Mouse (Mus musculus): ENCODE measurements around the gene Itga2.

Itga2 gene

DNA sequence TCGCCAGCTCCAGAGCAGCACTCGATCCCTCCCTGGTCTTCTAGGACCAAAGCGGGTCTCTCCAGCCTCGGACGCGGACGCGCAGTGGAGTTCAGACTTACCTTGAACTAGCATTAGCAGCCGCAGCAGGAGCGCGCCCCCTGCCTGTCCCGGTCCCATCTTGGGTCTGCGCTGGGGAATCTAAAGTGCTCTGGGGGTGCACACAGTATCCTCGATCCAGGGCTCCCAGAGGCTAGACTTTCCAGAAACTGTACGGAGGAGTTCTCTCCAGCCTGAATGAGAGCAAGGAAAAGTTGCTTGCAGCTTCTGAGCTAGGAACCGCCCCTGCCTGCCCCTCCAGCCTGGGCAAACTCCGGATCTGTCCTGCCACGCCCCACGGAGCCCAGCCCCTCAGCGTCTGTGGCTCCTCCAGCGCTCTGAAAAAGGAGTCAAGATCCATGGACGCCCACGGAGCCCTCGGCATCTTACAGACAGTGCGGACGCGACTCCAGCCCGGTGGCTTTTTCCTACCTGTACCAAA lies at the start of gene Itga2:
Gene Itga2, minus strand, starts transcription at position 326 of the 520 bp plus-strand sequence.
- DNase-seq = peak; percentile 8 to 13

DNA sequence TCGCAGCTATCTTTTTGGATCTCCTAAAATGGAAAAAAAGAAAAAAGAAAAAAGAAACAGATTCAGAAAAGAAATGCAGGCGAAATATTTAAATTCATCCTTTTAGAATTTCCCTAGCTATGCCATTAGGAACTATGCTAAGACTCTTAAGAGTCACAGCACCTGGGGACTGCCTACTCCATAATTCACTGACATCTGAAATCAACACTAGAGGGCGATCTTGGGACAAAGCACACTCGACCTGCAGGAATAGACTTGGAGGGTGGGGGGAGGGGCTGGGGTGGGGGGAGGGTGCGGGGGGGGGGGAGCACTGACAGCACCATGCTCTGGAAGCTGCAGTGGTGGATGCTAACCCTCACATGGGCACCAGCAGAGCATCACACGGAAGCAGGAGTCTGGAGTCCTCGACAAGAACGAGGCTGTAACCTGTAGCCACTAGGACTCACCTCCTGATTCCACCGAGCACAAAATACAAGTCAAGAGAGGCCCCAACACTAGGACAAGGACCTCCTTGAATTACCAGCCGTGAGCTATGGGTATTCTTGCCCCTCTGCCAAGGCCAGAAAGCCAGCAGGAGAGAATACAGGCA lies 49.0 kb upstream of the Itga2 start:
- no peak for DNase-seq

DNA sequence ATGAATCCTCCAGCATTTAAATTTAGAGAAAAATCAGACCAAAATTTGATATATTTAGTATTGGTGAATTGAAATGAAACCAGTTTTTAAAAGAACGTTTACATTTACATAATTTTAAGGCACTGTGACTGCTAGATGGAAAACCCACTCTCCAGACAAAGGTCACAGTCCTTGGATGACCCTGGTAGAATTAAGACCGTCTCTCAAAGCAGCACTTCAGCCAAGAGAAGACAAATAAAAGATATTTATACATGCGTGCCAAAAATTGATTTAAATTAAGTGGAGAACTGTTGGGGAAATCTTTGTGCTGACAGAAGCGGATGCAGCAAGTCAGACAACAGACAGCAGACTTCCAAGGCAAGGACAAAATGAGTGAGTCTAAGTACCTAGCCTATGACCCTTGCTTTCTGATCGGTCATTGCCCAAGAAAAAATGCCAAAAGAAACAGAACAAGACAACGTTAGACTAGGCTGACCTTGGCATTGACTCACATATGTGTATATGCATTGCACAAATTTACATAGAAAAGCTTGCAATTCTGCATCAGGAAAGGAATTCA lies 42.7 kb upstream of the Itga2 start:
- no peak for DNase-seq

DNA sequence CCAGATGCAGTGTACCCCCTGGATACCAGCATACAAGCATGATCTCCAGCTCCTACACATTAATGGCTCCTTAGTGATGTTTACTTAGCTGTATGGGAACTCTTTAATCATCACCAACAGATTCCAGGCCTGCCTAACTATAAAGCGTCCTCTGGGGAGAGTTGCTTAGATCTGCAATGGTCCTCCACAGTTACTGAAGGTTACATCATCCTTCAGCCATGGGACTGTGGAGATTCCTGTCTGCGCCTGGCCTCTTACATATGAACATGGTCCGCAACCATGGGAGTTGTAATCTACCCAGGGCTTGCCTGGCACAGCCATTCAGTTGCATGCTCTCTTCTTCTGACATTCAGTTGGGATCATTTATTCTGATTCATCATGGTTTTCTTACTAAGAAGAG lies 40.0 kb upstream of the Itga2 start:
- DNase-seq = no peak

DNA sequence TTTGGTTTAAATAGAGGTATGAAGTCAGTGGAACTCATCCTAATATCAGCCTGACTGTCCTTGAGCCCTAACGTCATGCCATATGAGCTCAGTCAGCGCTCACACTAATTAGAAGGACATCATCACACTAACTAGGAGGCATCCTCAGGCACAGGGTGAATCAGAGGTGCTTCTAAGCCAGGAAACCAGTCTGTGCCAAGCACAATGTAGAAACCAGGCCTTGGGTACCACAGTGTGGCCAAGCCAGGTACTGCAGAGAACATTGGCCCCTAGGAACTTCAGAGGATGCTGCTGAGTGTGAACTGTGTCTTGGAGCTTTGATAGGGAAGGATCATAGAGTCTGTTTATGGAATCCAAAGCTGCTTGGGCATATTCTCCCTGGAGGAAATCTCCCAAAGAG lies 32.3 kb upstream of the Itga2 start:
- peak; percentile 80 to 84 for DNase-seq

DNA sequence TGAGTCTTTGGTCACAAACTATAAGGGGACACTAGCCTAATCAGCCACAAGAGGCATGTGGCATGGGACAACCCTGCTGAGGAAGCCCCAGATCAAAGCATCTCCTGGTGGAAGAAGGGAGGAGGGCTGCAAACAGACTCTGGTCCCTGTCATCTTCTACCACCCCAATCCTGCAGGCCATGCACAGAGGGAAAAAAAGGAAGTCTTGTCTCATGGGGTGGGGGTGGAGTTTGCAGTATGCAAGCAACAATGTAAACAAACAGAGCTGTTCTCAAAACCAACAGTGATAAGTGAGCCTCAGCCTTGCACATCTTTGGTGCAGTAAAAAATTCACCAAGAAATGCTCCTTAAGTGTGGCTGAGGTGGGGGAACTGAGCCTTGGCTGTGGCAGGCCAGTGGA lies 22.6 kb upstream of the Itga2 start:
- DNase-seq = no peak

GRCm38 (mm10) chr13:114933541-114933940 lies 1.6 kb upstream of the Itga2 start:
- DNase-seq = no peak

DNA sequence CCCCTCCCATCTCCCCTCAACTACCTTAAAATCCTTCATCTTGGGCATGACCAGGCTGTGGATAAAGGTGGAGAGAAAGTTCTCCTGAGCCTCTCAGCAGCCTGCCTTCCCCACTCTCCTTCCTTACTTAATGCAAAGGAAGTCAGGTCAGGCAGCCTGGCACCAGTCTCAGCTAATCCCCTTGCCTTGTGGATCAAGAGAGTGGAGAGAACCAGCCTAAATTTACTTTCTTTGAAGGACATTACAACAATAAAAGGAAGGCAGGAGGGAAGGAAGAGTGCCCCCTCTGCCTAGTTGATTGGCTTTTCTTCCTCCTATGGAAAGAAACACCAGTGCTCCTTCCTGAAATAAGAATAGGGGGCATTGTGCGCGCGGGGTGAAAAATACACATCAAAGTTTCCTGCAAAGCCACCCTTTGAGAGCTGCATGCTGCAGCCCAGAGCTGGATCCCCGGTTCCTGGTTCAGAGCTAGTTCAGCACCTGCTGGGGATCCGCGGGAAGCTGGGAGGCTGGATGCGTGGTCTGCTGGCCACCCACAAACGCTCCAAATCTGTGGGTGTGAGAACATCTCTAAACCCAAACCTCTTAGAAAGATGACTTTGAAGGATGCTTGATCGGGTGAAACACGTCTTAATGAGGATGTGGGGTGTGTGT lies 777 bp downstream of the Itga2 start:
- no peak for DNase-seq

DNA sequence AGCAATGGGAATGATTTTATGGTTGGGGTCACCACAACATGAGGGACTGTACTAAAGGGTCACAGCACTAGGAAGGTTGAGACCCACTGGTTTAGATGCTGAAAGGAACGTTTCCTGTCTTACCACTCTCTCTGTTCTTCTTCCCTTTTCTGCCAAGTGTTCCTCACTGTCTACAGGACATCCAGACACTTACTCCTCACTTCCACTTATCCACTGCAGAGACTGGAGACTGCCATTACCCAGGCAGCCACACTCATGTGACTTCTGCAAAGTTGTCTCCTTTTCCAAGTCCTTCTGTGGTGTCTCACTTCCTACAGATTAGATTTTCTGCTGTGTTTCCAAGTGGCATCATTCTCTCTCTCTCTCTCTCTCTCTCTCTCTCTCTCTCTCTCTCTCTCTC lies 7.1 kb downstream of the Itga2 start:
- no peak for DNase-seq

DNA sequence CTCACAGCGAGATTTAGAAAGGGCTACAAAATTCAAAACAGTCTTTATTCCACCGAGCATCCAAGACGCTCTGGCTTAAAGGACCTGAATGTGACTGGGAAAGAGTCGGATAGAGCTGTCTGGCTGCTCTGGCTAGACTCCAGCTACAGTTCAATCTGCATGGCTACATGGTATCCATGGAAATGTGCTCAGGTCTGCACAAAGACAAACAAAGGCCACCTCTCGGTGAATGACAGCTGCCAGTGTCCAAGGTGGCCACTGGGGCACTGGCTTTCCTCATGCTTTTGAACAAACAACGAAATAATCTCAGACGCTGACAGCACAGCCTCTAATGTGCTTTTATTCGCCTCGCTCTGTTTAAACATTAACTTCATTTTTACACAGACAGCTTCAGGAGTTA lies 8.6 kb downstream of the Itga2 start:
- no peak for DNase-seq

DNA sequence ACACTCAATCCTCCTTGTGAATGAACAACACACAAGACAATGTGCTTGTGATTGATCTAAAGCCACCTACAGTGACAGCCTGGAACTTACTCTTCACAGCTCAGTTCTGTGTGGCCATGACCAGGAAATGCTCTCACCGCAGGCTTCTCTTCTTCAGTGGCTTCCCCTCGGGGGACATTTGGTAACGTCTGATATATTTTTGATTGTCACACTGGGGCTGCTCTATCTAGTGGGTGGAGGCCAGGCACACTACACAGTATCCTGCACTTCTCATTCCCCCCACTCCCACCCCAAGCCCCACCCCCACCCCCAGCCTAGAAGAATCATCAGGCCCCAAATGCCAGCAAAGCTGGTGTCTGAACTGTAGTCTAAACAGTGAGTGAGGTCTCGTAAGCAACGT lies 16.1 kb downstream of the Itga2 start:
- no peak for DNase-seq

GRCm38 (mm10) chr13:114914963-114915362 lies 16.9 kb downstream of the Itga2 start:
- no peak for DNase-seq

GRCm38 (mm10) chr13:114914559-114914958 lies 17.3 kb downstream of the Itga2 start:
- DNase-seq = no peak

DNA sequence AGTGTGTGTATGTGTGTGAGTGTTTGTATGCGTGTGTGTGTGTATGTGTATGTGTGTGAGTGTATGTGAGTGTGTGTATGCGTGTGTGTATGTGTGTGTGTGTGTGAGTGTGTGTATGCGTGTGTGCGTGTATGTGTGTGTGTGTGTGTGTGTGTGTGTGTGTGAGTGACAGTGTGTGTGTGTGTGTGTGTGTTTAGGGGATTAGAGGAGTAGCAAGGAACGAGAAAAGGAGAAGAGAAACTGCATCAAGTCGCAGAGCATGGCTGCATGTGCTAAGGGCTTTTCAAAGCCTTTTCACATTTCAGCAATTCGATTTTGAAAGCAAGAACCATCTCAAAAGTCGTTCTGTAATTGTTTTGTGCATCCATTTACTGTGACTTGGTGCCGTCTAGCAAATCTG lies 21.3 kb downstream of the Itga2 start:
- DNase-seq = no peak

DNA sequence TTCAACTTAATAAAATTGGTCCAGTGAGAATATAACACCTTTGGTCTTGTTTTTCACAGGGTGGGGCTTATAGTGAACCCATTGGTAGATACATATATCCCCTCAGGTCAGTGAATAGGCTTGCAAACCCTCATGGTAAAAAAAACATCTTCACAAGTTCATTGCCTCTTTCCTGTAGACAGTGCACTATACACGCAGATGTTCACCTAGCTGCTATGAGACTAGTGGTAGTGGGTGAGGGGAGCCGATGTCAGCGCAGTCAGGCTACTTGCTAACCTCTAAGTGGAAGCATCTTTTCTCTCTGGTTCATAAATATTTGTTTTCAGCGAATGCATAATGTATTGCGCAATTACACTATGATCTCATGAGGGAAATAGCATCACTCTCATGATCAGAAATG lies 22.4 kb downstream of the Itga2 start:
- DNase-seq = no peak

- DNase-seq = no peak
These were observed 24.0 kb downstream of the Itga2 start for GRCm38 (mm10) chr13:114907876-114908275.

DNA sequence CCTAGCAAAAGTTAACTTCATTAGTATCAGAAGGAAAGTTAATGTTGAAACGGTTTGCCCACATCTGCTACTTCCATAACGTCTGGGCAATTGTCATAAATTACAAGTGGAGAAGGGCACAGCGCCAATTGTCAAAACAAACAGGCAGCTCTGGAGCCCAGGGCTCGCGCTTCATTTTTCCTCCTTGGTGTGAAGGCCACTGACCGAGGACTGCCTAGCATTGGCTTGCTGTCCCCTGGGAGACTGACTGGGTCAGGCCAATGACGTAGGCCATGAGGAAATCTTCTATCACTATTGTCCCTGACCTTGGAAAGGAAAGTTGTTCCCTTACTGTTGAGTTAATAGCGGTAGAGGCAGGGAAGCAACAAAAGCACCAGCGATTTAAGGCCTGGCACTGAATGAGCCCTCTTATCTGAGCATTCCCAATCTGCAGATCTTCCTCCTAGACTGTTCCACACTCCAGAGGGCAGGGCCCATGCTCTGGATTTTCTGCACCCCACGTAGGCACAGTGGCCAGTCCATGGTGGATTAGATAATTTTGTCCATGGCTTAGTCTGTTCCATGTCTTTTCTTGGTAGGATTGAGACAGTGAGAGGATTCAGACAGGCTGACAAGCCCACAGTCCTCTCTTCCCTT lies 35.0 kb downstream of the Itga2 start:
- DNase-seq = no peak

DNA sequence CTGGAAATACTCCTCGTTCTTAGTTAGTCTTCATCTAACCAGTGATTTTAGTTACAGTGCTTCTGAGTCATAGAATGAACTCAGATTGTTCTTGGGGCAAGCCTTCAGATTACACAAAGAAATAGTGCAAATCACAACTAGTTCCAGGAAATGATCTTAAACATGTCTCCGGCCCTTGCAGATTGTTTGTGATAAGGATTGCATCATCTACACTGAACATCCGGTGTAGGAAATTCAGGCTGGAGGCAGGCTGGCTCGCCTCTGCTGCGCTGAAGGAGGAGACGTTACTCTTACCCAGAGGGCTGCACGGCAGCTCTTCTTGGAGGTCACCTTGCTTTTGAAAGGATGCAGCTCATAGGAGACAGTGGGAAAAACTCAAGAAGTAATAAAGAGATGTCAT lies 36.0 kb downstream of the Itga2 start:
- no peak for DNase-seq

DNA sequence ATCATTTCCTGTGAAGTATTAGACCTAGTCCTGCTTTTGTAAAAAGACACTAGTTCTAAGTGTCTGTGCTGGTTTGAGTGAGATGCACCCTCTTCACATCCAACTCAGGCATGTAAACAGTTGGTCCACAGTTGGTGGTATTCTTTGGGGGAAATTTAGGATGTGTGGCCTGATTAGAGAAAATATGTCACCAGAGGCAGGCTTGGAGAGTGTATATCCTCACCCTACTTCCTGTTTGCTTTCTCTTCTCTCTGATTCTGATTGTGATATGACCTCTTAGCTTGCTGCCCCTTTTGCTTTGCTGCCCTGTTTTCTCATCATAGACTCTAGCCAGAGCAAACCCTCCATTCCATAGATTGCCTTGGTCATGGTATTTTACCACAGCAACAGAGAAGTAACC lies 37.2 kb downstream of the Itga2 start:
- no peak for DNase-seq

DNA sequence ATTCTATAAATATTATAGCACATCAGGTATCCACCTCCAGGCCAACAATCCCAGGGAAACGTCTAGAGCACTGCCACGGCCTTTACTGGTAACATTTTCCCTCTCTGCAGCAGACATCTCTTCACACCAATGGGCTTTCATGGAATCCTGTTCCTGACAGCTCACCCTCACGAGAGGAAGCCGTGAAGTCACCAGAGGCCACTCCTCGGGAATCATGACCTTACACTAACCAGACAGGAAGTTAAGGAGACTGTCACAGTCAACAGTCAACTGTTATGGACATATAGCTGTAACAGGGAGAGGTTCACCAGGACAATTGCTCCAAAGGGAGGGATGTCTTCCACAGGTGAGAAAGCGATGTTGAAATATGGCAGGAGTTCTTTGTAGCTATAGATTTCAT lies 40.2 kb downstream of the Itga2 start:
- no peak for DNase-seq

DNA sequence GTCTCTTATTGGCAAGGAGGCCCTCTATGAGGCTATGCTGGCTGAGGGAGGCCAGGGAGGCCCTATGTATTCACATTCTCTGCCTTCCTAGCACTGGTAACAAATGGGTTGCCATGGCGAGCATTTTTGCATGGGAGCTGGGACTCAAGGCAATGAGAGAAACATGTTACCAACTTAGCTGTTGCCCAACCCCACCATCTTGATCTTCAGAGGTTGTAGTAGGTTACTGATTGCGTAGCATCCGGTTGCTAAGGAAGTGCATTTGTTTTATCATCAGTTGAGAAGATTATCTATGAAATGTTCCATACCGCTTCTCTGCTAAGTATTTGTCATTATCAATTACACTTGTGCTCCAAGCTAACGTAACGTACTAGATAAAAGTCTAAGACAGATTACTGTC lies 44.2 kb downstream of the Itga2 start:
- no peak for DNase-seq

- DNase-seq = no peak
These were observed 44.6 kb downstream of the Itga2 start for GRCm38 (mm10) chr13:114887293-114887692.

DNA sequence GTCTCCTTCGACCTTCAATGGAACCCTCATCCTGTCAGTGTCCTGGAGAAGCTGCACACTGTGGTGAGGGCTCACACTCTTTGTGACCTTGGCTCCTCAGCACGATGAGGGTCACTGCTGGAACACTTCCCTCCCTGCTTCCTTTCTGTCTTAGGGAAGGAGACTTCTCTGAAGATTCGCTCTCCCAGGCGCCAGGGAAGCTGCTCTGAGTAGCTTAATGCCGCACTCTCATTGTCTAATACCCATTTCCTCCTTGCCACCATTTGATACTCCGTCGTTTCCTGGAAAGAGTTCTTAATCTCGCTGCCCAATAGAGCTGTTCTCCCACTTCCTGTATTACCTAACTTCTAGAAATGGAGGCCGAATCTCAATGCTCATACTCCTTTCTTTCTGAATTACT lies 46.7 kb downstream of the Itga2 start:
- DNase-seq = no peak

DNA sequence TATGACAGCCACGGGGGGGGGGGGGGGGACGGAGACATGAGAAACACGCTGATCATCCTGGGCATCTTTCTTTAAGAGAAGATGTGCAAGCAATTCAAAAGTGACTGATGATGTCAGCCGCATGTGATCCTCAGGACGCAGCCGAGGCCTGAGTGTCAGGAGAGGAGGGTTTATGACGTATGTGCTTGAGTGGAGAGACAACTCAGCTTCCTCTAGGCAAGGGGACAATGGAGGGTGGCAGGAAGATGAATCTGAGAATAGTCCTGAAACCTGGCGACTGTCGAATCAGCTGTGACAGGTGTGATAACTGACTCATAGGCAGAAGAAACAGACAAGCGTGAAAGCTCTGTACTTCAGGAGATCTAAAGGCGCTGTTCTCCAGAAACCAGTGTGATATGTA lies 53.2 kb downstream of the Itga2 start:
- DNase-seq = no peak

All from cerebellum, adult 18-20 months (tissue).